ENCODE assay signal across 11 mouse cellular contexts in genomic region chr9:41439979-41440378, GRCm38 (mm10).
DNase-seq lines count a peak whose midpoint lies in the region; ATAC-seq lines count a peak whose summit lies in the region.
"Had no signal": no experiment of that assay in that cellular context is flagged by ENCODE, and none has a peak within 500 bp of the region (broad histone marks: within the 10 kb centered on the region; RNA-seq: fewer than 3 reads in every experiment).

No protein-coding gene starts in this region.

- no peak overlapping the region for H3K9ac ChIP-seq in heart, embryonic 11.5 days (ENCODE audit: low read depth, low read length)
- H3K9ac ChIP-seq in midbrain, embryonic 16.5 days (ENCODE audit: low read depth, low read length) = no peak overlapping the region
- H3K9ac ChIP-seq: hindbrain, embryonic 14.5 days; neural tube, embryonic 12.5 days had no signal

- no peaks in the 10 kb centered on the region for H3K27me3 ChIP-seq in heart, embryonic 11.5 days (ENCODE audit: control insufficient read depth, insufficient read depth, low read length)
- no peaks in the 10 kb centered on the region for H3K27me3 ChIP-seq in midbrain, embryonic 16.5 days (ENCODE audit: control insufficient read depth, insufficient read depth, low read depth, low read length)
- H3K27me3 ChIP-seq: neural tube, embryonic 12.5 days had no signal

- peak; percentile 50 to 82 for DNase-seq in heart, adult 18-20 months
- DNase-seq in right cerebral cortex, adult 18-20 months = peak; percentile 38
- DNase-seq in right cerebral cortex, postnatal 4 days = no peak
- peak; percentile 52 to 70 for DNase-seq in gastrocnemius, adult 8-10 months (ENCODE audit: low spot score in 2 of 2)
- peak; percentile 17 to 27 for DNase-seq in layer of hippocampus, postnatal 36 days
- no peak for DNase-seq in kidney, postnatal 14 days
- DNase-seq: kidney, postnatal 25 days had no signal

- H3K4me2 ChIP-seq in heart, embryonic 11.5 days = no peak overlapping the region
- H3K4me2 ChIP-seq in midbrain, embryonic 16.5 days (ENCODE audit: low read length) = no peak overlapping the region
- H3K4me2 ChIP-seq: hindbrain, embryonic 14.5 days; neural tube, embryonic 12.5 days had no signal

- H3K36me3 ChIP-seq in heart, embryonic 11.5 days (ENCODE audit: control insufficient read depth, insufficient read depth, low read length) = 0 out of 2 replicates have a peak, but pooled peaks cover 3% of the 10 kb centered on the region
- peaks cover 15% of the 10 kb centered on the region for H3K36me3 ChIP-seq in midbrain, embryonic 16.5 days (ENCODE audit: control insufficient read depth, insufficient read depth, low read length)

- no peak overlapping the region for H3K27ac ChIP-seq in heart, embryonic 11.5 days (ENCODE audit: low read depth, low read length)
- H3K27ac ChIP-seq in midbrain, embryonic 16.5 days (ENCODE audit: low read length) = no peak overlapping the region
- H3K27ac ChIP-seq: hindbrain, embryonic 14.5 days; neural tube, embryonic 12.5 days had no signal

- ATAC-seq in heart, embryonic 11.5 days (replicated peaks; ENCODE audit: insufficient number of reproducible peaks, low FRiP score, low TSS enrichment) = no peak
- ATAC-seq in midbrain, embryonic 16.5 days = no peak

- no peak overlapping the region for H3K4me3 ChIP-seq in heart, embryonic 11.5 days (ENCODE audit: low read depth, low read length)
- no peak overlapping the region for H3K4me3 ChIP-seq in midbrain, embryonic 16.5 days (ENCODE audit: low read depth, low read length)
- H3K4me3 ChIP-seq: neural tube, embryonic 12.5 days had no signal

- H3K9me3 ChIP-seq in heart, embryonic 11.5 days (replicated peaks; ENCODE audit: control insufficient read depth, low read length) = no peaks in the 10 kb centered on the region; the same call in 1 of the 2 replicates
- peaks cover 14% of the 10 kb centered on the region for H3K9me3 ChIP-seq in midbrain, embryonic 16.5 days (replicated peaks; ENCODE audit: control insufficient read depth, low read length, poor library complexity, severe bottlenecking)

- no peaks in the 10 kb centered on the region for H3K4me1 ChIP-seq in heart, embryonic 11.5 days (ENCODE audit: control insufficient read depth, insufficient read depth, low read length)
- H3K4me1 ChIP-seq in midbrain, embryonic 16.5 days (ENCODE audit: control insufficient read depth, insufficient read depth, low read length) = no peaks in the 10 kb centered on the region
- H3K4me1 ChIP-seq: neural tube, embryonic 12.5 days had no signal

- WGBS in heart, embryonic 11.5 days (ENCODE audit: insufficient replicate concordance) = 72% methylated on average over 4 of the region's 4 CpGs
- WGBS in midbrain, embryonic 16.5 days = 92% methylated on average over 4 of the region's 4 CpGs

Comparison
In these comparisons a context has a peak if more than half of its experiments do, and no peak if none do; other contexts are left out.
1. DNase-seq: peak in heart, adult 18-20 months (2 of 2), right cerebral cortex, adult 18-20 months (single experiment), gastrocnemius, adult 8-10 months (2 of 2) and layer of hippocampus, postnatal 36 days (2 of 2); none in right cerebral cortex, postnatal 4 days (single experiment) and kidney, postnatal 14 days (single experiment).